Mouse (Mus musculus) olfactory bulb, adult 2 months (tissue): ENCODE results near the gene Adgrf1.

Experiments used
- CTCF ChIP-seq: fragments of 200-500 bp; IDR thresholded peaks from 2 replicates; pipeline ENCODE4 v1.5.1; 2012; ENCODE audit warnings: low read depth, mild to moderate bottlenecking, low read length, moderate library complexity; ENCODE audit not compliant: insufficient read depth
- POLR2A ChIP-seq: fragments of 200-500 bp; IDR thresholded peaks from 2 replicates; pipeline ENCODE4 v1.6.1; 2012; ENCODE audit warnings: mild to moderate bottlenecking, low read depth, low read length, moderate library complexity; ENCODE audit not compliant: insufficient read depth

GRCm38 (mm10) chr17:43368171-43368576, 98.0 kb downstream of the Adgrf1 start:
- TF ChIP-seq POLR2A (no peak), CTCF (no peak)
